Mouse (Mus musculus): Measurements from ENCODE around the gene Acot6. TPM values are rescaled to one million over a fixed set of nuclear protein-coding genes. Genes with fewer than 3 reads are reported as not detected.

Gene Acot6
- total RNA-seq, 2 experiments from 2014 or later = 3.3 TPM

- no peak for DNase-seq (ENCODE audit: extremely low spot score in 1 of 2, low spot score in 2 of 2)
- intact Hi-C loops (cut with DNase I) = no loop called here
Observed at GRCm38 (mm10) chr12:84156210-84156609, 55.8 kb downstream of the Acot6 start.

DNA sequence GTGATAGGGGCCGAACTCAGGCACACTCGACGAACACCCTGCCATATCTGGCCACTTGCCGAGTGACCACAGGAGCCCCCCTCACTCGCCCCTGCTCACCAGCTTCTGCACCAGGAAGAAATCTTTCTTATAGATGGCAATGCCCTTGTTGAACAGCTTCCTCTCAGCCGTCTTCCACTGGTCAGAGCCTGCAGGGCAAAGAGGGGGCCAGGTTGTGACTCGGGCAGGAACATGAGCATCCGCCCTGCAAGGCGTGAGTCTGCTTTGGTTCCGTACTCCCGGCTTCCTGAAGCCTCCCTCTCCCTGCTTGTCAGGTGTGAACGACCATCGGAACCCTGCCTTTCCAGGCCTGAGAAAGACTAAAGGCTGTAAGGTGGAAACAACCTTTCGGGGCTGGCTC lies 57.7 kb downstream of the Acot6 start:
- no peak overlapping the region for H3K4me3 ChIP-seq
- TF ChIP-seq CTCF (IDR thresholded peaks at IDR 0.05) = no peak
- no peak overlapping the region for H3K27ac ChIP-seq
- DNase-seq (ENCODE audit: extremely low spot score in 1 of 2, low spot score in 2 of 2) = no peak
- intact Hi-C loops (cut with DNase I) = no loop called here

More at GRCm38 (mm10) chr12:84156210-84156609, 55.8 kb downstream of the Acot6 start:
- Histone ChIP-seq H3K27ac (no peak overlapping the region), H3K4me3 (no peak overlapping the region)
- TF ChIP-seq CTCF (IDR thresholded peaks at IDR 0.05) = no peak

DNA sequence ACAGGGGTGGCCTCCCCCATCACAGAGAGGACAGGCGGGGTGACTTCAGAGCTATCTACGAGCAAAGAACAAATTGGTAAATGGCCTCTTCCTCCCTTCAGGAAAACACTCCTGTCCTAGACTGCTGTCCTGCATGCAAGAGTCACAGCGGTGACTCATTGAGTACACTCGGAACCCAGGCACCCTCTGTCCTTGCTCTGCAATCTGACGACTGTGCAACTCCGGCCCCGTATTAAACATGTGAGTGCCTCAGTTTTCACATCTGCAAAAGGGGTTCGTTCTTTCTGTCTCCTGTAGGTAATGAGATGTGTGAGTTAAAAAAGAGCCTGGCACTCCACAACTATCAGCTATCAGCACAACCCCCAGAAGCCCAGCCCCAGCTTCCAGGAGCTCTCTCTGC lies 60.0 kb downstream of the Acot6 start:
- no peak for DNase-seq (ENCODE audit: extremely low spot score in 1 of 2, low spot score in 2 of 2)
- no peak overlapping the region for H3K27ac ChIP-seq
- H3K4me3 ChIP-seq = no peak overlapping the region
- no peak for TF ChIP-seq CTCF (IDR thresholded peaks at IDR 0.05)
- intact Hi-C loops (cut with DNase I) = no loop called here

Other genes starting within 250 kb of the Acot6 start
- gene Numb, start 178.7 kb upstream of the Acot6 start, total RNA-seq (2021) = 10 to 100 TPM; 70.0 to 81.1 TPM
- 10 to 100 TPM; 18.5 to 18.8 TPM for gene Riox1, start 150.0 kb upstream of the Acot6 start, total RNA-seq (2021)
- gene Heatr4, start 115.8 kb upstream of the Acot6 start, total RNA-seq (2021) = not detected
- 10 to 100 TPM in 1 of 2 experiments, 1 to 10 TPM in 1; 9.5 to 10.4 TPM for gene Acot2, start 112.8 kb upstream of the Acot6 start, total RNA-seq (2021)
- gene Acot1, start 91.2 kb upstream of the Acot6 start, total RNA-seq (2021) = 10 to 100 TPM; 12.8 to 13.3 TPM
- 1 to 10 TPM; 2.3 to 2.9 TPM for gene Acot4, start 62.3 kb upstream of the Acot6 start, total RNA-seq (2021)
- gene Gm49366, start 61.7 kb upstream of the Acot6 start, total RNA-seq (2021) = 1 to 10 TPM; 1.3 to 1.4 TPM
- gene Acot3, start 48.5 kb upstream of the Acot6 start, total RNA-seq (2021) = 1 to 10 TPM; 2.3 to 3.3 TPM
- gene Acot5, start 31.3 kb upstream of the Acot6 start, total RNA-seq (2021) = 1 to 10 TPM; 5.8 to 7.3 TPM
- gene Dnal1, start 13.7 kb downstream of the Acot6 start, total RNA-seq (2021) = 100 to 1,000 TPM in 1 of 2 experiments, 10 to 100 TPM in 1; 94.4 to 103 TPM
- gene Pnma1, start 47.8 kb downstream of the Acot6 start, total RNA-seq (2021) = 1 to 10 TPM; 4.8 to 5.1 TPM
- 10 to 100 TPM; 16.6 to 22.8 TPM for gene Elmsan1, start 118.2 kb downstream of the Acot6 start, total RNA-seq (2021)
- gene Ptgr2, start 184.6 kb downstream of the Acot6 start, total RNA-seq (2021) = 10 to 100 TPM; 29.3 to 30.0 TPM
- gene Zfp410, start 216.2 kb downstream of the Acot6 start, total RNA-seq (2021) = 10 to 100 TPM; 37.9 to 39.7 TPM